Mouse (Mus musculus): ENCODE data around the gene 4930455H04Rik. TPM values are rescaled to one million over a fixed set of nuclear protein-coding genes. Genes with fewer than 3 reads are reported as not detected.

The 4930455H04Rik gene
- total RNA-seq (2014; rRNA removed) (0.09 TPM in 1 of 2 replicates, not detected in the other), polyA plus RNA-seq (2012; rRNA removed) (not detected in 2 replicates)

DNA sequence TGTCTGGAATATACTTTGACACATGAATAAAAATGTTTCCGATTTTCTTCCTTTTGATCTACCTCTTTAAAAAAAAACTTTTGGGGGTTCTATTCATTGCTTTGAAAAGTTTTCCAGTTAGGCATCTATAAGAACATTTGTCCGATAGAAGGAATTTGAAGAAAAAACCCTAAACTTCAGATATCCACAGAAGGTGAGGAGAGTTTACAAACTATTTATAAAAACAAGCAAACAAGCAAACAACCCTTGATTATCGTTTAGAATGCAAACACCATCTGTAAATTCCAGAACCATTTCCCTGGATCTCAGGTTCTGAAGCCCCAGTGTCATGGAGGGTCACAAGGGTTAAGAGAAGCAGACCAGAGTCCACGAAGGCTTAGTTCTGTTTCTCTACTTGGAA is at the start of gene 4930455H04Rik:
Gene 4930455H04Rik (plus strand): TSS at position 301 of the 400 bp plus-strand sequence.
- DNase-seq (ENCODE audit: extremely low read depth, low read depth, low spot score), result peak; percentile 73
- Histone ChIP-seq H3K9ac (ENCODE audit: low read depth, low read length) (peak within 1 kb of the TSS; percentile 82), H3K4me1 (ENCODE audit: control insufficient read depth, insufficient read depth, low read length) (peaks cover 16% of the 10 kb centered on the region; the same call in 1 of the 2 replicates), H3K27me3 (ENCODE audit: control insufficient read depth, insufficient read depth, low read length) (no peaks in the 10 kb centered on the region), H3K36me3 (ENCODE audit: control insufficient read depth, insufficient read depth, low read length) (no peaks in the 10 kb centered on the region), H3K4me3 (ENCODE audit: insufficient read depth, low read depth, low read length) (peak within 1 kb of the TSS; percentile 43), H3K27ac (replicated peaks; ENCODE audit: insufficient read depth, low read depth, low read length) (peak within 1 kb of the TSS; percentile 95), H3K79me2 (ENCODE audit: control insufficient read depth, insufficient read depth, low read length) (peaks cover 11% of the 10 kb centered on the region; the same call in 1 of the 2 replicates)
- TF ChIP-seq POLR2A (IDR thresholded peaks at IDR 0.05; ENCODE audit: extremely low read depth, insufficient read depth, low read length) (0 out of 2 replicates have a peak, but pooled peaks have one; percentile 19), CTCF (IDR thresholded peaks at IDR 0.05; ENCODE audit: low read depth, low read length) (no peak)
- 19% methylated on average over 4 of the region's 4 CpGs for WGBS

DNA sequence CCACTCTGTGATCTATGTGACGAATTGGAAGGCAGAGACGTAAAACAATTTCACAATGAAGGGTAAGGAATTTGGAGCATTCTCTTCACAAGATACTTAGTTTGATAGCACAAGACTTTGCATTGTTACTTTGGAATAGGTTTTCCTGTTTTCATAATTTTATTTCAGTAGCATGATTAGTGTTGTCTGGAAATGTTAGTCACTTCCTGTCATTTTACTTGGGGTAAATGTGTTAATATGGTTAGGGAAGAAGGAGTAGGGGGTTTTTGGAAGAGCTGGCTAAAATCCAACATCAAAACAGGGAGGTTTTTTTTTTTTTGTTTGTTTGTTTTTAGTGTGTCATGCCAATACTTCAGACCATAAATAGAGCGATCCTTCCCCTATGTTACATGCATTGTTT is 46.5 kb upstream of the 4930455H04Rik start:
- TF ChIP-seq POLR2A (IDR thresholded peaks at IDR 0.05; ENCODE audit: extremely low read depth, insufficient read depth, low read length) (no peak), CTCF (IDR thresholded peaks at IDR 0.05; ENCODE audit: low read depth, low read length) (no peak)
- H3K36me3 ChIP-seq (ENCODE audit: control insufficient read depth, insufficient read depth, low read length), result peaks cover 52% of the 10 kb centered on the region
- no peaks in the 10 kb centered on the region for H3K79me2 ChIP-seq (ENCODE audit: control insufficient read depth, insufficient read depth, low read length)
- 82% methylated on average over 3 of the region's 3 CpGs for WGBS
- no peak overlapping the region for H3K4me3 ChIP-seq (ENCODE audit: insufficient read depth, low read depth, low read length)
- H3K4me1 ChIP-seq (ENCODE audit: control insufficient read depth, insufficient read depth, low read length), result no peaks in the 10 kb centered on the region
- H3K9ac ChIP-seq (ENCODE audit: low read depth, low read length), result no peak overlapping the region
- no peak for DNase-seq (ENCODE audit: extremely low read depth, low read depth, low spot score)
- no peak overlapping the region for H3K27ac ChIP-seq (replicated peaks; ENCODE audit: insufficient read depth, low read depth, low read length)
- H3K27me3 ChIP-seq (ENCODE audit: control insufficient read depth, insufficient read depth, low read length), result no peaks in the 10 kb centered on the region

DNA sequence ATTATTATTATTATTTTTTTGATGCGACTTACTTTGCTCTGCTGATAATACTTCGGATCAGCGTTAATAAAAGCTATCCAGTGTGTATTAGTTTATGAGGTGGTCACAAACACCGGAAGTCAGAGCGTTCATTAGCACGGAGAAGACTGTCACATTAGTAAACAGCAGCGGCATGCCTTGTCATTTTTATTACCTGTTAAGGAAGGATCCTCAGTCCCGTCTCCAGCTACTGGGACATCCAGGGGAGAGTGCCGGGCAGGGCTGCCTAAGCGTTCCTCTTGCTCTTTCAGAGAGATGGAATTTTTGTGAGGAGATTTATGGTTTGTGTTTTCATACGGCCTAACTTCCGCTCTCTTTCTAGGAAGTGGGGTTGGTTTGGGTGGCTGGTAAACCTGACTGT is 45.0 kb upstream of the 4930455H04Rik start:
- no peak for DNase-seq (ENCODE audit: extremely low read depth, low read depth, low spot score)
- Histone ChIP-seq H3K27me3 (ENCODE audit: control insufficient read depth, insufficient read depth, low read length) (no peaks in the 10 kb centered on the region), H3K36me3 (ENCODE audit: control insufficient read depth, insufficient read depth, low read length) (peaks cover 51% of the 10 kb centered on the region), H3K4me3 (ENCODE audit: insufficient read depth, low read depth, low read length) (no peak overlapping the region), H3K4me1 (ENCODE audit: control insufficient read depth, insufficient read depth, low read length) (no peaks in the 10 kb centered on the region), H3K79me2 (ENCODE audit: control insufficient read depth, insufficient read depth, low read length) (no peaks in the 10 kb centered on the region), H3K9ac (ENCODE audit: low read depth, low read length) (no peak overlapping the region), H3K27ac (replicated peaks; ENCODE audit: insufficient read depth, low read depth, low read length) (no peak overlapping the region)
- TF ChIP-seq POLR2A (IDR thresholded peaks at IDR 0.05; ENCODE audit: extremely low read depth, insufficient read depth, low read length) (no peak), CTCF (IDR thresholded peaks at IDR 0.05; ENCODE audit: low read depth, low read length) (no peak)
- 89% methylated on average over 12 of the region's 12 CpGs for WGBS

DNA sequence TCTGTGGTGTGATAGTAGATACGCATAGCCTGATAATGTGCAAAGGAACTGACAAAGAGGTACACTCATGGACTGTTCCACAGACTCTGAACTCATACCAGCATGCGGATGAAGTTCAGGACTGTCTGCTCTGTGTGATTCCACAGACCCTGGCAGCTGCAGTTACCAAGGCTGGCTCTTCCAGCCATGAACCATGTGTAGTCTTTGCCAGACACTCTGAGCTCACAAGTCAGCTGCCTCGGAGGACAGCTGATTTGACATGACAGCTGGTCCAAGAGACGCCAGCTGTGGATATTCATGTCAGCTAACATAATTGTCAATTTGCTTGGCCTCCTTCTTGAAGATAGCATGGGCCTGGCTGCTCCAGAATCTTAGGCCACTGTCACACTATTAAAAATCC is 39.1 kb upstream of the 4930455H04Rik start:
- no peak for DNase-seq (ENCODE audit: extremely low read depth, low read depth, low spot score)
- Histone ChIP-seq H3K4me1 (ENCODE audit: control insufficient read depth, insufficient read depth, low read length) (no peaks in the 10 kb centered on the region), H3K9ac (ENCODE audit: low read depth, low read length) (no peak overlapping the region), H3K79me2 (ENCODE audit: control insufficient read depth, insufficient read depth, low read length) (no peaks in the 10 kb centered on the region; the same call in 1 of the 2 replicates), H3K36me3 (ENCODE audit: control insufficient read depth, insufficient read depth, low read length) (peaks cover 46% of the 10 kb centered on the region), H3K27me3 (ENCODE audit: control insufficient read depth, insufficient read depth, low read length) (no peaks in the 10 kb centered on the region), H3K27ac (replicated peaks; ENCODE audit: insufficient read depth, low read depth, low read length) (no peak overlapping the region), H3K4me3 (ENCODE audit: insufficient read depth, low read depth, low read length) (no peak overlapping the region)
- TF ChIP-seq POLR2A (IDR thresholded peaks at IDR 0.05; ENCODE audit: extremely low read depth, insufficient read depth, low read length), result no peak
- no peak for TF ChIP-seq CTCF (IDR thresholded peaks at IDR 0.05; ENCODE audit: low read depth, low read length)
- 84% methylated on average over 4 of the region's 4 CpGs for WGBS

DNA sequence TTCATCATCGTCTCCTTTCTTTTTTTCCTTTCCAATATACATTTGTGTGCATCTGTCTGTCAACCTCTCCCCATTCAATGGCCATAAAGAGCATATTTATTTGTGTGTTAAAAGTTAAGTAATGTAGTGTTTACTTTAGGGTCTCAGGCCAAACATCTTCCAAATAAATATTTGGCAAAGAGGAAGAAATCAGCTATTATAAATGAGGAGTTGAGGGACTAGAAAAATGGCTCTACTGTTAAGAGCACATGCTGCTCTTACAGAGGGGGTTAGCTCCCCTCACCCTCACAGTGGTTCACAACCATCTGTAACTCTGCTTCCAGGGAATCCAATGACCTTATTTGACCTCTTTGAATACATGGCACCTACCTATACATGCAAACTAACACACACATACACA is 34.9 kb upstream of the 4930455H04Rik start:
- H3K9ac ChIP-seq (ENCODE audit: low read depth, low read length), result no peak overlapping the region
- no peak for DNase-seq (ENCODE audit: extremely low read depth, low read depth, low spot score)
- H3K36me3 ChIP-seq (ENCODE audit: control insufficient read depth, insufficient read depth, low read length), result peaks cover 32% of the 10 kb centered on the region
- TF ChIP-seq POLR2A (IDR thresholded peaks at IDR 0.05; ENCODE audit: extremely low read depth, insufficient read depth, low read length) (no peak), CTCF (IDR thresholded peaks at IDR 0.05; ENCODE audit: low read depth, low read length) (no peak)
- H3K4me1 ChIP-seq (ENCODE audit: control insufficient read depth, insufficient read depth, low read length), result peaks cover 12% of the 10 kb centered on the region; the same call in 1 of the 2 replicates
- H3K4me3 ChIP-seq (ENCODE audit: insufficient read depth, low read depth, low read length), result no peak overlapping the region
- 83% methylated on average over 1 of the region's 1 CpGs for WGBS
- H3K79me2 ChIP-seq (ENCODE audit: control insufficient read depth, insufficient read depth, low read length), result no peaks in the 10 kb centered on the region; the same call in 1 of the 2 replicates
- H3K27ac ChIP-seq (replicated peaks; ENCODE audit: insufficient read depth, low read depth, low read length), result no peak overlapping the region
- no peaks in the 10 kb centered on the region for H3K27me3 ChIP-seq (ENCODE audit: control insufficient read depth, insufficient read depth, low read length)

DNA sequence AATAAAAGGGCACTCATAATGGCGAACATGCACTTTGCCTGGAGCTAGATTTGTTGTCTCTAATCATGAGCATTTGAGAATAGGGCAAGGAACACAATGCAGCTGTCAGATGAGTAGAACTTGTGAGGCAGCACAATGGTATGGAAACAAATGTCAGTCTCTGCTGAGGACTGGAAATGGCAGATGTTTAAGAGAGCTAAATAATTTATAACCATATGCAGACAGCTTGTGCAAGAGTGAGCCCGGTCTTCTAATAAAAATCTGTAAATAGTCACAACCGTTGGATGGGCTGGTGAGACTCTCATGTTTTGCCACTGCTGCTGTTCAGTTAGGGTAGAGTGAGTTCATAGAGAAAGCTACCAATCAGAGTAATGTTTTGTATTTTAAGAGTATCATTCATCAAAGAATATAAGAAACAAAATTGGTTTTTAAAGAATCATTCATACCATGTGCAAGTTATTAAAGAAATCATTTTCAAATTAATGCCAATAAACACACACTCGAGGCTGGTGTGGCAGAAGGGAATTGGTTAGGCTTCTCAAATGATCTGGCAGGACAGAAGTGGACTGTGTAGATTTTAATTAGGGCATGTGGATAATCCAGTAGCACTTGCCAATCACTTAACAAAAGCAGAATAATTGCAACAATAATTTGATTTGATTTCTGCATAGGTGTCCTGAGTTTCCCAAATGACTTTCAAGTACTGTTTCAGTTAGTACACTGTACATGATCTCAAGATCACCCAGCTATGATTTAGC is 31.0 kb upstream of the 4930455H04Rik start:
- no peak overlapping the region for H3K27ac ChIP-seq (replicated peaks; ENCODE audit: insufficient read depth, low read depth, low read length)
- no peak overlapping the region for H3K9ac ChIP-seq (ENCODE audit: low read depth, low read length)
- TF ChIP-seq POLR2A (IDR thresholded peaks at IDR 0.05; ENCODE audit: extremely low read depth, insufficient read depth, low read length), result no peak
- TF ChIP-seq CTCF (IDR thresholded peaks at IDR 0.05; ENCODE audit: low read depth, low read length), result no peak
- WGBS, result 73% methylated on average over 4 of the region's 4 CpGs
- peaks cover 20% of the 10 kb centered on the region for H3K4me1 ChIP-seq (ENCODE audit: control insufficient read depth, insufficient read depth, low read length)
- H3K36me3 ChIP-seq (ENCODE audit: control insufficient read depth, insufficient read depth, low read length), result peaks cover 41% of the 10 kb centered on the region
- DNase-seq (ENCODE audit: extremely low read depth, low read depth, low spot score), result no peak
- H3K4me3 ChIP-seq (ENCODE audit: insufficient read depth, low read depth, low read length), result no peak overlapping the region
- H3K79me2 ChIP-seq (ENCODE audit: control insufficient read depth, insufficient read depth, low read length), result peaks cover 3% of the 10 kb centered on the region; the same call in 1 of the 2 replicates
- no peaks in the 10 kb centered on the region for H3K27me3 ChIP-seq (ENCODE audit: control insufficient read depth, insufficient read depth, low read length)

Data from liver, adult 2 months (tissue).